Mouse (Mus musculus): ENCODE results near the gene Adgrf3. TPM values are rescaled to one million over a fixed set of nuclear protein-coding genes. Genes with fewer than 3 reads are reported as not detected.

Gene Adgrf3
- total and polyA plus RNA-seq, 2 experiments from 2014 or later: not detected

- H3K9me3 ChIP-seq (ENCODE audit: low read length): no peaks in the 10 kb centered on the region
Observed at GRCm38 (mm10) chr5:30161836-30162235, 43.7 kb downstream of the Adgrf3 start.

GRCm38 (mm10) chr5:30159601-30160000 is 45.9 kb downstream of the Adgrf3 start:
- Histone ChIP-seq H3K4me1 (ENCODE audit: insufficient read depth) (peaks cover 13% of the 10 kb centered on the region), H3K4me2 (ENCODE audit: low read depth) (no peak overlapping the region), H3K27me3 (ENCODE audit: insufficient read depth, low read length) (no peaks in the 10 kb centered on the region), H3K36me3 (ENCODE audit: insufficient read depth) (no peaks in the 10 kb centered on the region), H3K27ac (ENCODE audit: low read depth, low read length) (no peak overlapping the region), H3K4me3 (ENCODE audit: low read depth, low read length) (no peak overlapping the region), H3K9ac (no peak overlapping the region), H3K9me3 (ENCODE audit: low read length) (no peaks in the 10 kb centered on the region)
- ATAC-seq (no peak), DNase-seq (no peak)
- 87% methylated on average over 6 of the region's 6 CpGs for WGBS
- no peak for TF ChIP-seq CTCF (IDR thresholded peaks at IDR 0.05; ENCODE audit: low read depth)

More at GRCm38 (mm10) chr5:30161836-30162235, 43.7 kb downstream of the Adgrf3 start:
- DNase-seq: no peak
- Histone ChIP-seq H3K27ac (ENCODE audit: low read depth, low read length) (no peak overlapping the region), H3K4me3 (ENCODE audit: low read depth, low read length) (no peak overlapping the region), H3K27me3 (ENCODE audit: insufficient read depth, low read length) (no peaks in the 10 kb centered on the region), H3K4me1 (ENCODE audit: insufficient read depth) (peaks cover 4% of the 10 kb centered on the region; the same call in 1 of the 2 replicates), H3K4me2 (ENCODE audit: low read depth) (no peak overlapping the region), H3K36me3 (ENCODE audit: insufficient read depth) (peaks cover 16% of the 10 kb centered on the region; the same call in 1 of the 2 replicates), H3K9ac (no peak overlapping the region)
- 93% methylated on average over 1 of the region's 1 CpGs for WGBS
- no peak for ATAC-seq
- TF ChIP-seq CTCF (IDR thresholded peaks at IDR 0.05; ENCODE audit: low read depth): no peak

- DNase-seq (no peak), ATAC-seq (no peak; the same call in 1 of the 2 replicates)
- Histone ChIP-seq H3K4me2 (ENCODE audit: low read depth) (peak overlapping the region; percentile 66), H3K4me1 (ENCODE audit: insufficient read depth) (peaks cover 13% of the 10 kb centered on the region), H3K27ac (ENCODE audit: low read depth, low read length) (peak overlapping the region; percentile 91), H3K9ac (peak overlapping the region; percentile 76), H3K36me3 (ENCODE audit: insufficient read depth) (no peaks in the 10 kb centered on the region), H3K27me3 (ENCODE audit: insufficient read depth, low read length) (no peaks in the 10 kb centered on the region), H3K4me3 (ENCODE audit: low read depth, low read length) (peak overlapping the region; percentile 75), H3K9me3 (ENCODE audit: low read length) (no peaks in the 10 kb centered on the region)
- no peak for TF ChIP-seq CTCF (IDR thresholded peaks at IDR 0.05; ENCODE audit: low read depth)
- 31% methylated on average over 13 of the region's 13 CpGs for WGBS
Observed at GRCm38 (mm10) chr5:30155821-30156629, 49.5 kb downstream of the Adgrf3 start.

- H3K27me3 ChIP-seq (ENCODE audit: insufficient read depth, low read length): no peaks in the 10 kb centered on the region
- peak overlapping the region; percentile 66 for H3K4me2 ChIP-seq (ENCODE audit: low read depth)
- no peaks in the 10 kb centered on the region for H3K9me3 ChIP-seq (ENCODE audit: low read length)
- H3K4me3 ChIP-seq (ENCODE audit: low read depth, low read length): peak overlapping the region; percentile 75
- under 1% methylated on average over 31 of the region's 31 CpGs for WGBS
- peaks cover 13% of the 10 kb centered on the region for H3K4me1 ChIP-seq (ENCODE audit: insufficient read depth)
- H3K36me3 ChIP-seq (ENCODE audit: insufficient read depth): no peaks in the 10 kb centered on the region
- no peak for TF ChIP-seq CTCF (IDR thresholded peaks at IDR 0.05; ENCODE audit: low read depth)
- no peak for DNase-seq
- H3K9ac ChIP-seq: peak overlapping the region; percentile 76
- peak; percentile 75 for ATAC-seq
- H3K27ac ChIP-seq (ENCODE audit: low read depth, low read length): peak overlapping the region; percentile 91
Observed at GRCm38 (mm10) chr5:30155395-30155792, 50.1 kb downstream of the Adgrf3 start.

- H3K4me2 ChIP-seq (ENCODE audit: low read depth): peak within 1 kb of the TSS; percentile 66
- DNase-seq (peak; percentile 94), ATAC-seq (peak; percentile 91)
- H3K9ac ChIP-seq: peak within 1 kb of the TSS; percentile 76
- H3K27ac ChIP-seq (ENCODE audit: low read depth, low read length): peak within 1 kb of the TSS; percentile 91
- H3K4me3 ChIP-seq (ENCODE audit: low read depth, low read length): peak within 1 kb of the TSS; percentile 75
- H3K9me3 ChIP-seq (ENCODE audit: low read length): no peaks in the 10 kb centered on the region
- peak; percentile 46; the same call in 1 of the 2 replicates for TF ChIP-seq CTCF (IDR thresholded peaks at IDR 0.05; ENCODE audit: low read depth)
- peaks cover 13% of the 10 kb centered on the region for H3K4me1 ChIP-seq (ENCODE audit: insufficient read depth)
- no peaks in the 10 kb centered on the region for H3K36me3 ChIP-seq (ENCODE audit: insufficient read depth)
- no peaks in the 10 kb centered on the region for H3K27me3 ChIP-seq (ENCODE audit: insufficient read depth, low read length)
- WGBS: 2% methylated on average over 53 of the region's 53 CpGs
Observed at GRCm38 (mm10) chr5:30154474-30155394, 50.8 kb downstream of the Adgrf3 start, which contains the start of the genes Hadha and Hadhb. TSS of gene Hadha (minus strand) at chr5:30155162. TSS of gene Hadhb (plus strand) at chr5:30155248.

- no peaks in the 10 kb centered on the region for H3K36me3 ChIP-seq (ENCODE audit: insufficient read depth)
- no peak overlapping the region for H3K27ac ChIP-seq (ENCODE audit: low read depth, low read length)
- peak overlapping the region; percentile 76 for H3K9ac ChIP-seq
- peaks cover 13% of the 10 kb centered on the region for H3K4me1 ChIP-seq (ENCODE audit: insufficient read depth)
- DNase-seq (peak; percentile 35), ATAC-seq (no peak)
- H3K4me3 ChIP-seq (ENCODE audit: low read depth, low read length): peak overlapping the region; percentile 75
- H3K4me2 ChIP-seq (ENCODE audit: low read depth): peak overlapping the region; percentile 66
- H3K27me3 ChIP-seq (ENCODE audit: insufficient read depth, low read length): no peaks in the 10 kb centered on the region
- no peak for TF ChIP-seq CTCF (IDR thresholded peaks at IDR 0.05; ENCODE audit: low read depth)
- 15% methylated on average over 4 of the region's 4 CpGs for WGBS
- no peaks in the 10 kb centered on the region for H3K9me3 ChIP-seq (ENCODE audit: low read length)
Observed at GRCm38 (mm10) chr5:30154013-30154412, 51.5 kb downstream of the Adgrf3 start.

Data from forebrain, postnatal 0 days (tissue).